Mouse (Mus musculus) E14TG2a.4 (cell line): ENCODE data around the gene Cdrt4.

ENCODE experiments used
- CTCF ChIP-seq: conservative IDR thresholded peaks from 2 replicates; pipeline ENCODE4 v1.5.1; 2014; ENCODE audit warnings: low read length
- NANOG ChIP-seq: IDR thresholded peaks from 2 replicates; pipeline ENCODE4 v1.6.1; 2014; ENCODE audit warnings: borderline replicate concordance, low read length, mixed read lengths

- TF ChIP-seq CTCF = no peak
- TF ChIP-seq NANOG = no peak
Observed at GRCm38 (mm10) chr11:62966765-62967633, 16.0 kb downstream of the Cdrt4 start.
